Mouse (Mus musculus) heart, adult 2 months (tissue): Measurements from ENCODE around the gene Rims3.

Source experiments
- CTCF ChIP-seq: fragments of 200-600 bp; IDR thresholded peaks from 2 replicates; pipeline ENCODE4 v1.8.1; 2022; ENCODE audit warnings: antibody characterized with exemption, mild to moderate bottlenecking, moderate library complexity
- EP300 ChIP-seq: fragments of 200-500 bp; IDR thresholded peaks from 2 replicates; pipeline ENCODE4 v1.6.1; 2011; ENCODE audit warnings: low read depth, low read length, control low read depth; ENCODE audit not compliant: insufficient read depth
- POLR2A ChIP-seq: fragments of 200-500 bp; IDR thresholded peaks from 2 replicates; pipeline ENCODE4 v1.6.1; 2011; ENCODE audit warnings: mild to moderate bottlenecking, low read depth, low read length, control low read depth; ENCODE audit not compliant: insufficient read depth

DNA sequence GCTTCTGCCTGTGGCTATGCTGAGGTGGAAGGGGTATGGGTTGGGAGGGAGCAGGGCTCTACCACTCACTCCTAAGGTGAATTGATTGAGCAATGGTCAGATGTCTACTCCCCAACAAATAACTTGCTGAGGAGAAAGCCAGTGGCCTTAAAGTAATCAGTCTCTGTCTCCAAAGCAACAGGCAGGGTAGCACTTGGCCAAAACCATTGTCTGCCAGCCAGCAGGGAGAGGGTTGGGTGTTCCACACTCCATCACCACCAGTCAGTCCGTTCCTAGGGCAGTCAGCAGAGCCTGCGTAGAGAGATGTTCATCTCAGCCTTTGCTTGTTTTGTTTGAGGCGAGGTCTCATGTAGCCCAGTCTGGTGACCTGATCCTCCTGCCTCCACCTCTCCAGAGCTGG, 21.3 kb downstream of the Rims3 start:
- TF ChIP-seq POLR2A (no peak), CTCF (no peak), EP300 (no peak)
